Mouse (Mus musculus) right cerebral cortex, postnatal 25 days (tissue): ENCODE results near the gene Gpr182.

ENCODE experiments used
- DNase-seq: peaks from one replicate; pipeline ENCODE4 v3.0.0; 2022

The Gpr182 gene

DNA sequence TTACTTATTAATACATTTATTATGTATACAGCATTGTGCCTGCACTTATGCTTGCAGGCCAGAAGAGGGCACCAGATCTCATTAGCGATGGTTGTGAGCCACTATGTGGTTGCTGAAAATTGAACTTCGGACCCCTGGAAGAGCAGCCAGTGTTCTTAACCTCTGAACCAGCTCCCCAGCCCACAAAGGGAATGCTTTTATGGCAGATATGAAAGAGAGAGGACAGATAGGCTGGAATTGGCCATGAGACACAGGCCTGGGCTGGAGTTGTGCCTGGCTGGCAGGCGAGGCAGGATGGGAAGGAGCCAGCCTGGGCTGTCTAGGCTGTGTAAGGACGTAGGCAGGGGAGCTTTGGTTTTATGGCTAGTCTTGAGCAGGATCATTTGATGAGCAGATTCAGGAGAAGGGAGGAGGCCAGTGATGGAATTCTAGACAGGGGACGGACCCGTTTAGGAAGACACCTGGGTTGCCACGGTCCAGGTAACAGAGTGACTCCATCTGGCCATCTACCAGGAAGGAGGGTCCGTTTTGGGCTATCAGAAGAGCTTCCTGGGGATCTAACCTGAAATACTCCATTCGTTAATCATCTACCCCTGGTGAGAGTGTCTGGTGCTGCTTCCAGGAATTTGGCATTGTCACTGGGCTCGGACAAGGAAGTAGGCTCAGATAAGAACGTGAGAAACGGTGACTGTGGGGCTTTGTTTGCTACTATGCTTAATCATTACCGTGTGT is 13.2 kb downstream of the Gpr182 start:
- DNase-seq: no peak

DNA sequence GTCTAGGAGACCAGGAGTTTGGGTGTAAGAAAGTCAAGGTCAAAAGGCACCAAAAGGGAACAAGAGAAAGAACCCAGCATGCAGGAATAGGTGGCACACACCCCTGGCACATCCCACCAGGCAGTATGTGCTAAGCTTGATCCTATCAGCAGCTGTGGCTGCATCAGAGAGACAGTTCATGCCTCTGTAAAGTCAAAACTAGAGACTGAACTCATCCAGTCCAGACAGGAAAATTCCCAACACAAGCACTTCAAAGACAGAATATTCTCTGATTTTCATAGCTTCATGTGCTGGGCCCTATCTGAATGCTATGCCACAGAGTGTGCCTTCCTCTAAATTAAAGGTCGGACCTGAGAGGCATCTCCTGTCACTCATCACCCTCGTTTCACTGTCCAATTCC is 14.0 kb downstream of the Gpr182 start:
- no peak for DNase-seq

DNA sequence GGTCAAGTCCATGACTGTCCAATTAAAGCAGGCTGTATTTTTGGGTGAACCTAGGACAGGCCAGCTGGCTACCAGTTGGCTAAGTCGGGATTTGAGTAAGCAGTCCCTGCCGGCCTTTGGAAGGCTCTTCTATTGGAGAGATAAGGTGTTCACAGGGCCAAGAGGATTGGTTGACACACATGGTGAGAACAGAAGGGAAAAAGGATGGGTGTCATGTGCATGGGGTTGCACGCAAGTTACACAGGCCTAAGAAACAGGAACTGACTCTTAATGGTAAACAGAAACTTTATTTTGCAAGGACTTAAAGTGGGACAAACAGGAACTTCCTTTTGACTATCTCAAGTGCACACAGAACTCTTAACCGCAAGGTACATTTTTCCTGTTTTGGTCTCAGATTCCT is 14.6 kb downstream of the Gpr182 start:
- no peak for DNase-seq

DNA sequence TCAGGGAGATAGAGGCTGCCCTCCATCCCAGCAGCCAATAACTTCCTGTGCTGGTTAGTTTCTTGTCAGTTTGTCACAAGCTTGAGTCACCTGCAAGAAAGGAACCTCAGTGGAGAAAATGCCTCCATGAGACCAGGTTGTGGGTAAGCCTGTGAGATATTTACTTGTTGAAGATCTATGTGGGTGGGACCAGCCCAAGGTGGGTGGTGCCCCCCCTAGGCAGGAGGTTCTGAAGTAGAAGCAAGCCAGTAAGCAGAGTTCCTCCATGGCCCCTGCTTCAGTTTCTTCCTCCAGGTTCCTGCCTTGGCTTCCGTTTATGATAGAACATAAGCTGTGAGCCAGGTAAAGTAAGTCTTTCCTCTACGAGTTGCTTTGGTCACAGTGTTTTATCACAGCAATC is 15.3 kb downstream of the Gpr182 start:
- DNase-seq: no peak

DNA sequence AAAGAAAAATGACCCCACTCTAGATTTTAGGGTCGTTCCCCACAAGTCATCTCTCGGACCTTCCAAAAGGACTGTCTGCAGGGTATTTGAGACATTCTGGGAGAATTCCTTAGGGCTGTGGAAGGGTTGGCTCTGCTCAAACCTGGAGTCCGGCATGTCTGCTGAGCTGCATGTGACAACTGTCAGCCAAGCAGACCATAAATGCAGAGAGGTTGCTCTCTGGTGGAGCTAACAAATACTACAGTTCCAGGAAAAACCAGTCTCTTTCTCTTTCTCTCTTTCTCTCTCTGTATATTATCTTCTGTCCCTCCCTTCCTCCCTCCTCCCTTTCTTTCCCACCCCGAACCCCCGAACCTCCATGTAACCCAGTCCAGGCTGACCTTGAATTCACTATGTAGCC is 17.1 kb downstream of the Gpr182 start:
- no peak for DNase-seq

DNA sequence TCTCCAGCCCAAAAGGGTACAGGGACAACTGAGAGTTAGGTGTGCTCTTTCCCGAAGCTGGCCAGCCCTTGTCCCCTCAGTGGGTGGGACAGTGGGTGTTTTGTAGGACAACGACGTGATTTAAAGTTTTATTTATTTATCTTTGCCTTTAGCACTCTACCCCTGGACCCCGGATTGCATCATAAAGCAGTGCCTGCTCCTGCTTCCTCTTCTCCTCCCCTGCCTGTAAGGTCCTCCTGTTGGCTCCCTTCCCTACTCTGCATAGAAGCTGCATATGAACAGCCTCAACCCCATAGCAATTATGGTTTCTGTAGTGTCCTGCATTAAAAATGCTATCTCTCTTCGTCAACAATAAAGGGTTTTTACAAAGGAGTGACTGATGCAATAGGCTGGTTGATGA is 20.1 kb downstream of the Gpr182 start:
- DNase-seq: no peak

DNA sequence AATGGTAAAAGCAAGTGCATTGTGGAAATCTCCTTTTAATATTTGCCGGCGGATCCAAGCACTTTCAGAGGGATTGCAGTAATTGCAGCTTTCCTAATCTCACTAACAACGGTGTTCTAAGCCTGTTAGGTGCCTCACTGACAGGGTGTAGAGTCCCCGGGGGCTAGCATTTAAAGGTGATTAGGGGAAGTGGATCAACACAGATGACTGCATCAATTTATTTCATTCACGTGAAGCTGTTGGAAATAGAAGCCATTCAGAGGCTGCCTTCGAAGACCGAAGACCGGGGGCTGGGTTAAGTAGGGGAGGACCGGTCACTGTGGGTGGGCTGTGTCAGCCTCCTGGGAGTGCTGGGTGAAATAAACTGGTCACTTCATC is 20.6 kb downstream of the Gpr182 start:
- no peak for DNase-seq

DNA sequence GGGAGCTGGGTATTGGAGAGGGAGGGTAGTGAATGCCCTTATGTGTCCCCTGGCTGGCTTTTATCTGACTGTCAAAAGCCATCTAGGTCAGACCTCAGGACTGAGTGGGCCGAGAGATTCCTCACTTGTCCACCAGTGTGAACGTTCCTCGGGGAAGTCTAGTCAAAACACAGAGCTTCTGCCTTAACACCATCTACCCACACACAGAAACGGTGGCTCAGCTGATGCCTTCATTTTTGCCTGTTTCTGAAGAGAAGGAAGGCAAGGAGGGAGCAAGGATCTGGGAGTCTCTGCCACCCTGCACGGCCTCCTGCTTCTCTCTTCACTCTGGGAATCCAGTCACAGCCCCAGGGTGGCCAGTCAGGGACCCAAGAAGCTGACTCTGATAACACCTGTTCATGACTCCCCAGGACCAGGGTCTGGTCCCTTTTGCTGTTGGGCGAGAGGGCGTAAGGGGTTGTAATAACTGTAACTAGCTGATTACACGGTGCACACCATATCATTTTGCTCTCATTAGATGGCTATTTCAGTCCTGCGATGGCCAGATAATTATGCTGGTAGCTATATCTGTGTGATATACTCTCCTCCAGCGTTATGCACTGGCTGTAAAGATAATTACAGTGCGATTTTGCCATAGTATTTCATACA is 21.1 kb downstream of the Gpr182 start:
- DNase-seq: no peak

DNA sequence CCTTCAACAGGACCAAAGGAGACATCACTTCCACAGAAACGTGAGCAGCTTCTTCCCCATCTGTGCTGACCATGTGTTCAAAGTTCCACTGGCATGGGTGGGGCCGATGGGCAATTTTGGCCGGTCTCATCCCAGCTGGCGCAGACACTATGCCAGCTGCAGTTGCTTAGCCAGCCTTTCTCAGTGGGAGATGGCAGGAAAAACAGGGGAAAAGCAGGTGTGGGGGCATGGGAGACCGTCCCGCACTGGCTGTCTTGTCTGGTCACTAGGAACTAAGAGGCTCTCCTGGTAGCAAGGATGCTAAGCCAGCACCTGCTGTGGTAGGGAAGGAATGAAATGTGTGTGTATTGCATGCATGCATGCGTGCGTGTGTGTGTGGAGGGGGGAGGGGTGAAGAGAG is 23.1 kb downstream of the Gpr182 start:
- DNase-seq: no peak

DNA sequence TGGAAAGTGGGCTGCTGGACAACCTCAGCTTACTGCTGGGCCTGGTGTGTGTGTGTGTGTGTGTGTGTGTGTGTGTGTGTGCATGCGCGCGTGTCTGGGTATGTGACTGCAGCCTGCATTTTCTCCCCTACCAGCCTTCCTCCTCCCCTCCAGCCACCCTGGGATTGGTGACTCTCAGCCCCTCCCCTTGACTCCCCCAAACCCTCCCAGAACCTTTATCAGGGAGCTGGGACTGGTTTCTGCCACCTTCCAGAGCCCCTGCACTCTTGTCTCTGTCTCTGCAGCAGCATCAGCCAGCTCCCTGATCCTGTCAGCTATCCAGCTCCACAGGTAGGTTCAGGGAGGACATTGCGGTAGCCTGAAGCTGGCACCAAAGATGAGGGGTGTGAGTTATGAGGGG is 26.4 kb downstream of the Gpr182 start:
- no peak for DNase-seq

DNA sequence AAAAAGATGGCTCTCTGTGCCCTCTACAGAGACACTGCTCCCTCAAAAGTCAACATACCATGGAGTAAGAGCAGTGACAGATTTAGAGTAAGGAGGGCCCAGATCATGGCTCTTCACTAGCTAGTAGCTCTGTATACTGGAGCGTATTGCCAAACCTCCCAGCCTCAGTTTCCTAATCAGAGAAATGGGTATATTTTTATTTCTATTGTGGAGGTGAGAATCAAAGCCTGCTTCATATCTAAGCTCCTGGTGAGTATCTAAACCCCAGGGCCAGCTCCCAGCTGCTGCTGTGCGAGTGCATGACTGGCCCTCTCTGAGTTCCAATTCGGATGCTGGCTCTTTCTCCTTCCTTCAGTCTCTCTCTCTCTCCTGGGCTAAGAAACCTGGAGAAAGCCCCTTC is 27.4 kb downstream of the Gpr182 start, which contains the start of gene Tac2:
TSS of gene Tac2 (plus strand) at position 301 of the 400 bp plus-strand sequence.
- DNase-seq: no peak

DNA sequence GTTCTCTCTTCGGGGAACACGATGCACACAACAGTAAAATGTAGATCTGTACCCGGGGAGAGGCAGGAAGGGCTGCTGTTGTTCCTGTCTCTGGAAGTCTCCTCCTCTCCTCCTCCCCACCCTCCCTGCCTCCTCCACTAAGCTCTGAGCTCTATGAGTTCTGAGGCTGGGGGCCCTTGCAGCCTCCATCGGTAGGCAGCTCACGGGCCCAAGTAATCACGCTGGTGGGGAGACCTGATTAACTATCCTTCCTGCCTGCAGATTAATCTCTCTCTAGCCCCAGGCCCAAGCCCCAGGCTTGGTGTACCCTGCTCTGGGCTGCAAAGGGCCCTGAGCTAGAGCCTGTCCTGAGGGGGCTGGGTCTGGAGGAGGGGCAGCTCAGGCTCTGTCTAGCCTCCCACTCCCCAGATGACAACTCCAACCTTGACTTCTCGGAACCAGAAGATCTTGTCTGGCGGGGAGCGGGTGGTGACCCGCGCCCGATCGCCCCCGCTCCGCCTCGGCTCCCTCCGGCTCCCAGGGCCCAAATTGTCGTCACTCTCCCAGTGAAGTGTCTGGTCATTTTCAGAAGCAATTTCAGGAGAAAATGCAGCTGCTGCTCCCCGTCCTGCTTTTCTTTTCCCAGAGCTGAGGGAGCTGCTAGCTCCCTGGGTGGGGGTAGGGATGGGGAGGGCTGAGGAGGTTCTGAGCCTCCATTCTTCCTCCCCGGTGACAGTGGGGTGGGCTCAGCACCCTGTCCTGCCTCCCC is 29.7 kb downstream of the Gpr182 start:
- DNase-seq: no peak

DNA sequence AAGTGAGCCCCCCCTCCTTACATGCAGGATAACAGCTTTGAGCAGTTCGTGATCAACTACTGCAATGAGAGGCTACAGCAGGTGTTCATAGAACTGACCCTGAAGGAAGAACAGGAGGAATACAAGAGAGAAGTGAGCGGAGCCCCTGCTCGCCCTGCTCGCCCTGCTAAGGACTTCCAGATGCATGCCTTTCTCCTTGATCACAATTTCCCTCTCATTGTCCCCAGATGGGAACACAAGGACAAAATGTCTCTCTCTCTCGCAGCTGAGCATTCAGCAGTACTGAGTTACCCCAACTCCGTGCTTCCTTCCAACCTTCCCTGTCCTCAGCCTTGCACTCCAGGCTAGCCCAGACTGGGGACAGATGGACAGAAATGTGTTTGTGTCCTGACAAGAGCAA is 38.8 kb downstream of the Gpr182 start:
- DNase-seq: no peak

DNA sequence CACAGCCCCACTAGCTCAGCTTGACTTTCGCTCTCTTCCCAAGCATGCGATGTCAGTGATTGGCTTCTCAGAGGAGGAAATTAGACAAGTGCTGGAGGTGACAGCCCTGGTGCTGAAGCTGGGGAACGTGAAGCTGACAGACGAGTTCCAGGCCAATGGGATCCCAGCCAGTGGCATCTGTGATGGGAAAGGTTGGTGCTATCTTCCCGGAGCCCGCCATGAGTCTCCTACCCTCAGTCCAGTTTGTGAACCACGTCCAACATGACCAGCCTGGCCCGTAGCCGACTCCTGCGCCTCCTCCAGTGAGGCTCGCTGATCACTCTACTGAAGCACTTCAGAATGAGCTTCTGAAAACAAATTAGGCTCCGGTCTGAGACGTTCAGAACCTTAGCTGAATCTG is 41.2 kb downstream of the Gpr182 start:
- DNase-seq: no peak

DNA sequence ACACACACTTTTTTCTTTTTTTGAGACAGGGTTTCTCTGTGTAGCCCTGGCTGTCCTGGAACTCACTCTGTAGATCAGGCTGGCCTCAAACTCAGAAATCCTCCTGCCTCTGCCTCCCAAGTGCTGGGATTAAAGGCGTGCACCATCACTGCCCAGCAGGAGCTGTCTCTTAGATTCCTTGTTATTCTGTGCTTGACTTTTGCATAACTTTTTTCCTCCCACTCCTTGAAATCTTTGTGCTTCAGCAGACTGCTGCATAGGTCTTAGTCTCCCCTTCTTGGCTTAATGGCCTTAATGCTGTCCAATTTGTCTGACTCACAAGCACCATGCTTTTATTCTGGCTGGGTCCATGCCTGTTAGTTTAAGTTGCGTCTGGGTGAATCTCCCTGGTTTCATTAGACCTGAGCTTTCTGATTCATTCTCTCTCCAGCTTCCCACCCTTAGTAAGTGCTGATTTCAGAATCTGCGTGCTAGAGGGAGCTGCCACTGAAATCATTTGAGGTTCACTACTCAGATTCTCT is 42.6 kb downstream of the Gpr182 start:
- DNase-seq: no peak

DNA sequence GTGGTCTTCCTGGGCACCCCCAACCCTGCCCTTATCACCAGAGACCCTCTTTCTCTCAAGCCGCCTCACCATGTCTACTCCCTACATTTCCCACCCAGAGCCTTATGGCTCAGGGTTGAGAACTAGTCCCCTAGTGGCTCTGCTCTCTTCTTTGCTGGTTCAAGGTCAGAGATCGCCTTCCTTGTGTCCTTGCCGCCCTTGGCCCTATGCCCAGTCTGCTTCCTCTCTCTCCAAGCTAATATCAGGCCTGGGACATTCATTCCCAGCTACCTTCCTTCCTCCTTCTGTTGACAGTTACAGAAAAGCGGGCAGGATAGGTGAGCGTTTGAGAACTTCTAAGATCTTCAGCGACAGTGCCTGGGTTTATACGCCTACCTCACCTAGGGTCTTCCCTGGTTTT is 43.8 kb downstream of the Gpr182 start:
- DNase-seq: no peak

DNA sequence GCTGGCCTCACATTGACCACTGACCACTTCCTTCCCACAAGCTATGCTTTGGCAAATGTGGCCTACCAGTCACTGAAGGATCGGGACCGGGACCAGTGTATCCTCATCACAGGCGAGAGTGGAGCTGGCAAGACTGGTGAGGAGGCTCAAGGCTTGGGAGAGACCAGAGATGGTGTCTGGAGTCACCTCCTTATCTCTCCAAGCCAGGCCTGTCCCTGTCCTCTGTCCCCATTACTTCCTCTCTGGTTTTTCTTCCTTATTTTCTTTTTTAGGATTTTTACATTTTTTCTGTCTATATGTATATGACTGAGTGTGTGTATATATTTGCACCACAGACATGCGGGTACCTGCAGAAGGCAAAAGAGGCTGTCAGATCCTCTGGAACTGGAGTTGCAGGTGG is 45.7 kb downstream of the Gpr182 start:
- no peak for DNase-seq

DNA sequence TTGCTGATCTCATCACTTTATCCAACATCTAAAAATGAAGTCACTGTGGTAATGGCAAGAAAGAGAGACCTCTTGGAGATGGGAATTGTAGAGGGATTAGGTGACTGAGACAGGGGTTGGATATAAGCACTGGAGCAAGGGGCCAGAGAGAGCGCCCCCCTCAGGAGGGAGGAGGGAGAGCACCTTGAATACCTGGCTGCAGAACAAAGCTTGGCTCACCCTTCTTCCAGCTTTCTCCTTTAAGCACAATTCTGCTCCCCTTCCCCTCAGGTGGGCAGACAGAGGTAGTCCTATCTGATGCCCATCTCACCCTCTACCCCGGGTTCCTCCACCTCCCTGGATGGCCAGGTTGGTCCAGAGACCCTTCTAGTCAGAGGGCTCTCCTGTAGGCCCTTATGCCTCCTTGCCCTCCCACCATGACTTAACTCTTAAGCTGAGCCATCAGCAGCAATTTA is 46.7 kb downstream of the Gpr182 start, which contains the start of gene Myo1a:
TSS of gene Myo1a (plus strand) at position 405 of the 455 bp plus-strand sequence.
- DNase-seq: no peak

DNA sequence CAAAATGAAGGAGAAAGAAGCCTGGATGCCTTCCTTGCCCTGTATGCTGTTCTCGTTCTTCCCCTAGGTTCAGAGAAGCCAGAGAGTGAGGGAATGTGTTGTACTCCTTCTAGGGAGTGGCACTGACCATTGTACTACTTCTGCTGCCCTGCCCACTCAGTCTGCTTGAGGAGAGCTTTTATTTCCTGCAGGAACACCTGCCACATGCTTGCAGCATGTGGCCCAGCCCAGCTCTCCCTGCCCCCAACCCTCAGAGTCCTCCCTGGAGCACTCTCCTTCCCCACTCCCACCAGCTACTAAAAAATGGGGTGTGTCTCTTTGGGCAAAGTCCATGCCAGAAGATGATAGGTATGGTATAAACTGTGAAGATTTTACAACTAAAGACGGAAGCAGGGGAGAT is 47.2 kb downstream of the Gpr182 start:
- no peak for DNase-seq

DNA sequence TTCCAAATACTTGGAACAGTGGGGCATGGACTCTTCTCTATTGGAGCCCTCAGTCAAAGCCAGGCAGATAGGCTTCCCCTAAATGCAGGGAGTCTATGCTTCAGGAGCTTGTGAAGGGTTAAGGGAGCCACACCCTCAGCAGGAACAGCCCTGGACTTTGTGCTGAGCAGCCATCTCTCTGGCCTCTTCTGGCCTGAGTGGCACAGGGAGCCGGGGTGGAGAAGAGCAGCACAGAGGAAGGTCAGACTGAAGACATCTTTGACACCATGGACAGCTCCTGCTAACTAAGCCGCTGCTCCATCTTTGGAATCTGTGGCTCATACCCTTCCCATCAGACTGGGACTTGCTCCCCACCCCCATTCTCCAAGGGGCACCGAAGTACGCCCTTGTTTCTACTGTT is 48.2 kb downstream of the Gpr182 start:
- DNase-seq: no peak

DNA sequence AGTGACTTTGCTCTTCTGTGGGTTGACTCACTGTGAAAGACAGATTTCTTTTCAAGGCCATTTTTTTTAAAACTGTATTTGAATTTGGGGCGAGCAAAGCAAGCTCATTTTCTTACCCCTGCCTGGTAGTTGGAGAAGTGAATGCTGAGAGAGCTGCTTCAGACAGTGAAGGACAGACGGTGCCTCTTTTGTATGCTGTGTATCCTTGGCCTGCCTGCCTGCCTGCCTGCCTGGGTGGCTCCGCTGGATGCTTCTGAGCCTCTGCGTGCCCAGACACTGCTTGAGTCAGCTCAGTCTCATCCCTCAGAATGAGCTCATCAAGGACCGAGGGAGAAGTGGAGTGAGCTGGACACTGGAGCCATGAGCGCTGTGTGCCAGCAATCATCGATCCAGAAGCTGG is 52.6 kb downstream of the Gpr182 start:
- no peak for DNase-seq
